Mouse (Mus musculus): ENCODE measurements at regions not wholly inside any gene's neighbourhood (a gene's known extent, or its start where the extent isn't known, plus 50 kb on each side); places are given as distances from the start of the nearest gene placed in this dataset.

DNA sequence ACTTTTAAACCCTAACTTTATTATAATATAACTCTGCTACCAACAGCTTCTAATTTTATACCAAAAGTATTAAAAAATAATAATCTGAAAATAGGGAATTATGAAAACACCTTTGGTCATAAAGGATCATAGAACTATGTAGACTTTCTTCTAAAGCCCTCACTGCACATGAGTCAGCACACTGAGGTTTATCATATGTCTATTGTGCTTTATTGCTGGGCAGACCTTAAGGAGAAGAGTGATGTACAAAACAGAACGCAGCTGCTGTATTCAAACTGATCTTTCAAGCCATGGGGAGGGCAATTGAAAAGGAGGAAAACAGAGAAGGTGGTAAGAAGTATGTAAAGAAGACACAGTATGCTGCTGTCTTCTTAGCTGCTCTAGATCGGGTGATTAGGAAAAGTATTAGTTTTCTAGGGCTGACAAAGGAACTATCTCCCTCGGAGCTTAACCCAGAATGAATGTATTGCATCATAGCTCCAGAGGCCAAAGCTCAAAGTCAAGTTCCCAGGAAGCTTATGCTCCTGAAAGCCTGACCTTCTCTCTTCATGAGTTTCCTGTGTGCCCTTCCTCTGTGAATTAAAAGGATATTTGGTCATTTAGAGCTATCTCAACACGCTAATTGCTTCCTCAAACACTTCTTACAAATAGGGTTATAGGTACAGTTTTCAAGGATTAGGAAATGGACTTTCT is 103.5 kb downstream of the Spry2 start:
- TF ChIP-seq CTCF (IDR thresholded peaks at IDR 0.05; ENCODE audit: low read depth) = no peak
- WGBS = 44% methylated on average over 4 of the region's 4 CpGs
- H3K27ac ChIP-seq (ENCODE audit: low read depth, low read length) = no peak overlapping the region
- H3K4me1 ChIP-seq (replicated peaks; ENCODE audit: control insufficient read depth, insufficient read depth, low read length) = no peaks in the 10 kb centered on the region
- no peak overlapping the region for H3K9ac ChIP-seq (ENCODE audit: low read depth, low read length)
- no peaks in the 10 kb centered on the region for H3K27me3 ChIP-seq (replicated peaks; ENCODE audit: control insufficient read depth, insufficient read depth, low read length)
- H3K9me3 ChIP-seq (ENCODE audit: control insufficient read depth) = no peaks in the 10 kb centered on the region
- no peak overlapping the region for H3K4me3 ChIP-seq (ENCODE audit: low read depth, low read length)
- ATAC-seq = peak; percentile 96
- peak overlapping the region; percentile 33; the same call in 1 of the 2 replicates for H3K4me2 ChIP-seq (replicated peaks; ENCODE audit: low read depth)
- no peaks in the 10 kb centered on the region for H3K36me3 ChIP-seq (ENCODE audit: control insufficient read depth, insufficient read depth)

GRCm38 (mm10) chr14:105790441-105790840 is 106.2 kb downstream of the Spry2 start:
- Histone ChIP-seq H3K36me3 (ENCODE audit: control insufficient read depth, insufficient read depth) (no peaks in the 10 kb centered on the region), H3K9me3 (ENCODE audit: control insufficient read depth) (no peaks in the 10 kb centered on the region), H3K4me3 (ENCODE audit: low read depth, low read length) (no peak overlapping the region), H3K9ac (ENCODE audit: low read depth, low read length) (no peak overlapping the region), H3K4me1 (replicated peaks; ENCODE audit: control insufficient read depth, insufficient read depth, low read length) (no peaks in the 10 kb centered on the region), H3K27me3 (replicated peaks; ENCODE audit: control insufficient read depth, insufficient read depth, low read length) (no peaks in the 10 kb centered on the region), H3K4me2 (replicated peaks; ENCODE audit: low read depth) (no peak overlapping the region), H3K27ac (ENCODE audit: low read depth, low read length) (no peak overlapping the region)
- 95% methylated on average over 4 of the region's 4 CpGs for WGBS
- ATAC-seq = no peak
- no peak for TF ChIP-seq CTCF (IDR thresholded peaks at IDR 0.05; ENCODE audit: low read depth)

DNA sequence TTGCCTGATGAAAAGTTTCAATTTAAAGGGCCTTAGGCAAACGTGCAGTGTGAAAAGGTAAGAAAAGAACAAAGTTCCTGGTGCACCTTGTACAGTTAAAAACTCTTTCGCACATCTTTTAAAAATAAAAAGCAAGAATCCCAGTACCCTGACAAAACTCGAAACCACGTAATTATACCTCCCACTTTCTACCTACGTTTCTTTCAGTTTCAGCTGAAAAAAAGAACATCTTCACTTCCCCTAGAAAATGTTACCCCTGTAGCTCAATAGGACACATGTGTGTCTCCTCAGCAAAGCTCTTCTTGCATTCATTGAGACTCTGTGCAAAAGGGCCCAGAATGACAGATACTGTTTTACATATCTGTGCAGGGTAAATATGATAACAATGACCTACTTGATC is 113.2 kb downstream of the Spry2 start:
- Histone ChIP-seq H3K9me3 (ENCODE audit: control insufficient read depth) (no peaks in the 10 kb centered on the region), H3K36me3 (ENCODE audit: control insufficient read depth, insufficient read depth) (no peaks in the 10 kb centered on the region), H3K27ac (ENCODE audit: low read depth, low read length) (no peak overlapping the region), H3K4me1 (replicated peaks; ENCODE audit: control insufficient read depth, insufficient read depth, low read length) (no peaks in the 10 kb centered on the region), H3K4me3 (ENCODE audit: low read depth, low read length) (no peak overlapping the region), H3K9ac (ENCODE audit: low read depth, low read length) (no peak overlapping the region), H3K4me2 (replicated peaks; ENCODE audit: low read depth) (no peak overlapping the region), H3K27me3 (replicated peaks; ENCODE audit: control insufficient read depth, insufficient read depth, low read length) (no peaks in the 10 kb centered on the region)
- no peak for TF ChIP-seq CTCF (IDR thresholded peaks at IDR 0.05; ENCODE audit: low read depth)
- no peak for ATAC-seq
- 90% methylated on average over 5 of the region's 5 CpGs for WGBS

GRCm38 (mm10) chr14:105779760-105780159 is 116.9 kb downstream of the Spry2 start:
- Histone ChIP-seq H3K4me3 (ENCODE audit: low read depth, low read length) (no peak overlapping the region), H3K27ac (ENCODE audit: low read depth, low read length) (no peak overlapping the region), H3K4me2 (replicated peaks; ENCODE audit: low read depth) (no peak overlapping the region), H3K36me3 (ENCODE audit: control insufficient read depth, insufficient read depth) (no peaks in the 10 kb centered on the region), H3K9me3 (ENCODE audit: control insufficient read depth) (no peaks in the 10 kb centered on the region), H3K9ac (ENCODE audit: low read depth, low read length) (no peak overlapping the region), H3K4me1 (replicated peaks; ENCODE audit: control insufficient read depth, insufficient read depth, low read length) (no peaks in the 10 kb centered on the region), H3K27me3 (replicated peaks; ENCODE audit: control insufficient read depth, insufficient read depth, low read length) (no peaks in the 10 kb centered on the region)
- 72% methylated on average over 3 of the region's 3 CpGs for WGBS
- no peak for ATAC-seq
- TF ChIP-seq CTCF (IDR thresholded peaks at IDR 0.05; ENCODE audit: low read depth) = no peak

GRCm38 (mm10) chr14:105779349-105779748 is 117.3 kb downstream of the Spry2 start:
- Histone ChIP-seq H3K4me3 (ENCODE audit: low read depth, low read length) (no peak overlapping the region), H3K4me1 (replicated peaks; ENCODE audit: control insufficient read depth, insufficient read depth, low read length) (no peaks in the 10 kb centered on the region), H3K9ac (ENCODE audit: low read depth, low read length) (no peak overlapping the region), H3K27ac (ENCODE audit: low read depth, low read length) (no peak overlapping the region), H3K9me3 (ENCODE audit: control insufficient read depth) (no peaks in the 10 kb centered on the region), H3K4me2 (replicated peaks; ENCODE audit: low read depth) (no peak overlapping the region), H3K27me3 (replicated peaks; ENCODE audit: control insufficient read depth, insufficient read depth, low read length) (no peaks in the 10 kb centered on the region), H3K36me3 (ENCODE audit: control insufficient read depth, insufficient read depth) (no peaks in the 10 kb centered on the region)
- no peak for TF ChIP-seq CTCF (IDR thresholded peaks at IDR 0.05; ENCODE audit: low read depth)
- 65% methylated on average over 4 of the region's 4 CpGs for WGBS
- ATAC-seq = no peak

- Histone ChIP-seq H3K9ac (ENCODE audit: low read depth, low read length) (no peak overlapping the region), H3K27me3 (replicated peaks; ENCODE audit: control insufficient read depth, insufficient read depth, low read length) (no peaks in the 10 kb centered on the region), H3K9me3 (ENCODE audit: control insufficient read depth) (no peaks in the 10 kb centered on the region), H3K4me1 (replicated peaks; ENCODE audit: control insufficient read depth, insufficient read depth, low read length) (no peaks in the 10 kb centered on the region), H3K36me3 (ENCODE audit: control insufficient read depth, insufficient read depth) (no peaks in the 10 kb centered on the region), H3K27ac (ENCODE audit: low read depth, low read length) (no peak overlapping the region), H3K4me3 (ENCODE audit: low read depth, low read length) (no peak overlapping the region), H3K4me2 (replicated peaks; ENCODE audit: low read depth) (no peak overlapping the region)
- 84% methylated on average over 12 of the region's 12 CpGs for WGBS
- ATAC-seq = no peak
- no peak for TF ChIP-seq CTCF (IDR thresholded peaks at IDR 0.05; ENCODE audit: low read depth)
Measured at GRCm38 (mm10) chr14:105773674-105774073, 122.9 kb downstream of the Spry2 start.
